30 mouse cellular contexts compared by ENCODE assay signal in genomic region chr15:62179801-62180200, GRCm38 (mm10).
DNase-seq lines count a peak whose midpoint lies in the region; ATAC-seq and TF ChIP-seq lines count a peak whose summit lies in the region.
"Had no signal": no experiment of that assay in that cellular context is flagged by ENCODE, and none has a peak within 500 bp of the region (broad histone marks: within the 10 kb centered on the region; RNA-seq: fewer than 3 reads in every experiment).

No protein-coding gene starts in this region.

- H3K4me3 ChIP-seq in myocyte, result no peak overlapping the region
- H3K4me3 ChIP-seq in forebrain, embryonic 11.5 days (ENCODE audit: low read depth, low read length), result no peak overlapping the region
- H3K4me3 ChIP-seq: embryonic facial prominence, embryonic 12.5 days; gastrocnemius, adult 2 months; heart, embryonic 12.5 days; layer of hippocampus, adult 2 months; limb, embryonic 12.5 days; liver, embryonic 12.5 days; midbrain, embryonic 13.5 days; neural tube, embryonic 12.5 days had no signal

- no peak for ATAC-seq in forebrain, embryonic 11.5 days (replicated peaks; ENCODE audit: low FRiP score)
- ATAC-seq: forebrain, embryonic 14.5 days; hindbrain, postnatal 0 days; intestine, embryonic 16.5 days; liver, embryonic 12.5 days; midbrain, embryonic 13.5 days had no signal

- DNase-seq in adrenal gland, adult 8-10 months, result peak; percentile 62
- DNase-seq in adrenal gland, postnatal 4 days (ENCODE audit: low spot score in 2 of 2), result no peak
- DNase-seq in 3T3-L1 (ENCODE audit: low read depth, low spot score) (peak; percentile 37), NIH3T3 (ENCODE audit: low read depth) (peak; percentile 46)
- DNase-seq in gastrocnemius, postnatal 4 days (ENCODE audit: low spot score in 2 of 2), result no peak
- no peak for DNase-seq in forebrain, embryonic 11.5 days (ENCODE audit: low spot score)
- DNase-seq: B cell, adult 2 months; cerebellum, adult 11-12 months; cerebellum, postnatal 10 days; gastrocnemius, adult 2 months; heart, adult 18-20 months; heart, postnatal 10 days; kidney, postnatal 25 days; layer of hippocampus, postnatal 36 days; lung, adult 2 months; lung, postnatal 14 days; right cerebral cortex, postnatal 14 days; spleen, adult 18-20 months; thymus, postnatal 25 days had no signal

- WGBS in forebrain, embryonic 11.5 days, result 85% methylated on average over 2 of the region's 2 CpGs

- no peaks in the 10 kb centered on the region for H3K27me3 ChIP-seq in myocyte (ENCODE audit: control insufficient read depth, insufficient read depth, insufficient read length)
- H3K27me3 ChIP-seq in forebrain, embryonic 11.5 days (ENCODE audit: control insufficient read depth, insufficient read depth, low read length), result no peaks in the 10 kb centered on the region
- H3K27me3 ChIP-seq: embryonic facial prominence, embryonic 12.5 days; heart, embryonic 12.5 days; limb, embryonic 12.5 days; liver, embryonic 12.5 days; midbrain, embryonic 13.5 days; neural tube, embryonic 12.5 days had no signal

- H3K4me1 ChIP-seq in forebrain, embryonic 11.5 days (replicated peaks; ENCODE audit: control insufficient read depth, insufficient read depth, low read length), result no peaks in the 10 kb centered on the region
- H3K4me1 ChIP-seq: midbrain, embryonic 13.5 days; neural tube, embryonic 12.5 days had no signal

- no peak overlapping the region for H3ac ChIP-seq in myocyte (ENCODE audit: control insufficient read depth, insufficient read length)

- no peaks in the 10 kb centered on the region for H3K9me3 ChIP-seq in forebrain, embryonic 11.5 days (ENCODE audit: control insufficient read depth, low read length)
- H3K9me3 ChIP-seq: embryonic facial prominence, embryonic 12.5 days; heart, embryonic 12.5 days; limb, embryonic 12.5 days; liver, embryonic 12.5 days; midbrain, embryonic 13.5 days; neural tube, embryonic 12.5 days had no signal

- peaks cover 14% of the 10 kb centered on the region for H3K36me3 ChIP-seq in myocyte (ENCODE audit: control insufficient read depth, insufficient read depth)
- H3K36me3 ChIP-seq in forebrain, embryonic 11.5 days (ENCODE audit: control insufficient read depth, insufficient read depth, low read length), result no peaks in the 10 kb centered on the region
- H3K36me3 ChIP-seq: embryonic facial prominence, embryonic 12.5 days; heart, embryonic 12.5 days; limb, embryonic 12.5 days; midbrain, embryonic 13.5 days; neural tube, embryonic 12.5 days had no signal

- H3K9ac ChIP-seq in forebrain, embryonic 11.5 days (ENCODE audit: low read length), result no peak overlapping the region
- H3K9ac ChIP-seq: embryonic facial prominence, embryonic 12.5 days; heart, embryonic 12.5 days; limb, embryonic 12.5 days; liver, embryonic 12.5 days; midbrain, embryonic 13.5 days; neural tube, embryonic 12.5 days had no signal

- no peak overlapping the region for H3K27ac ChIP-seq in forebrain, embryonic 11.5 days (ENCODE audit: low read depth, low read length)
- H3K27ac ChIP-seq: embryonic facial prominence, embryonic 12.5 days; gastrocnemius, adult 2 months; hindbrain, postnatal 0 days; layer of hippocampus, adult 2 months; limb, embryonic 12.5 days; liver, embryonic 12.5 days; midbrain, embryonic 13.5 days; neural tube, embryonic 12.5 days had no signal

- H3K4me2 ChIP-seq in myocyte (ENCODE audit: low read depth), result no peak overlapping the region
- H3K4me2 ChIP-seq in forebrain, embryonic 11.5 days (ENCODE audit: low read depth, low read length, severe bottlenecking), result no peak overlapping the region
- H3K4me2 ChIP-seq: embryonic facial prominence, embryonic 12.5 days; heart, embryonic 12.5 days; limb, embryonic 12.5 days; liver, embryonic 12.5 days; midbrain, embryonic 13.5 days; neural tube, embryonic 12.5 days had no signal

- no peak for TF ChIP-seq POLR2A in myocyte (IDR thresholded peaks at IDR 0.05; ENCODE audit: insufficient read length, low read depth)

- H3K79me2 ChIP-seq in myocyte (ENCODE audit: control insufficient read depth, insufficient read depth), result no peaks in the 10 kb centered on the region

TF ChIP-seq in myocyte, 11 proteins besides CTCF, POLR2A, EP300 and RAD21:
- no peak for TF ChIP-seq POLR2AphosphoS2 (IDR thresholded peaks at IDR 0.05; ENCODE audit: insufficient read length, low read depth)
- no peak for TF ChIP-seq TCF3 (IDR thresholded peaks at IDR 0.05; ENCODE audit: insufficient read length, low read depth)
- 0 out of 2 replicates have a peak, but pooled peaks have one; percentile 12 for TF ChIP-seq CEBPB (IDR thresholded peaks at IDR 0.05; ENCODE audit: insufficient read depth, poor library complexity, severe bottlenecking)
TF ChIP-seq in myocyte: peak in this region for 1.

Comparison
In these comparisons a context has a peak if more than half of its experiments do, and no peak if none do; other contexts are left out.
1. DNase-seq: peak in adrenal gland, adult 8-10 months (single experiment), 3T3-L1 (single experiment) and NIH3T3 (single experiment); none in adrenal gland, postnatal 4 days (0 of 2), gastrocnemius, postnatal 4 days (0 of 2) and forebrain, embryonic 11.5 days (single experiment).